Mouse (Mus musculus): Measurements from ENCODE around the gene Pelo. TPM values are rescaled to one million over a fixed set of nuclear protein-coding genes. Genes with fewer than 3 reads are reported as not detected.

Gene Pelo
- total RNA-seq, 2 experiments from 2014 or later, result 21.1 to 21.9 TPM

Other genes with a start within 250 kb of the Pelo start
- under 1 TPM; 0.08 to 0.17 TPM for gene Itga2, start 158.1 kb downstream of the Pelo start, total RNA-seq (2021)
- gene Gm49395, start 11.7 kb upstream of the Pelo start, total RNA-seq (2021), result 1 to 10 TPM; 2.3 to 2.5 TPM
- gene Itga1, start 11.8 kb upstream of the Pelo start, total RNA-seq (2021), result 1 to 10 TPM; 5.1 to 5.6 TPM

All from layer of hippocampus, postnatal 36 days (tissue).